Mouse (Mus musculus): ENCODE measurements around the gene Fbxl17.

DNA sequence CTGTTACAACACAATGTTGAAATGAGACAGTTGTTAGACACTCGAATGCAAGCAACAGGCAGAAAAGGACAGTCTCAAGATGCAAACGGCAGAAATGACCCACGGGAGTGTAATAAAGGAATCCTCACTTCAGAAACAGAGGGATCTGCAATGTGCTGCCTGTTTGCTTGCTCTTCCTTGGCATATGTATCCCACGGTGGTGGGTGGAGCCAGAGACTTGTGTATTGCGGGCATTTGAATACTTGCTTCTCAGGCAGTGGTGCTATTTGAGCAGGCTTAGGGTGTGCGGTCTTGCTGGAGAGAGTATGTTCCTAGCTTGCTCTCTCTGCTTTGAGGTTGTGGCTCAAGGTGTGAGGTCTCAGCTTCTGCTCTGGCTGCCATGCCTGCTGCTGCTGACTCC is 228.8 kb downstream of the Fbxl17 start:
- no peak for TF ChIP-seq POLR2A (IDR thresholded peaks at IDR 0.05; ENCODE audit: insufficient read length, low read depth)
- TF ChIP-seq E2F4 (IDR thresholded peaks at IDR 0.05; ENCODE audit: insufficient read depth), result no peak
- TF ChIP-seq POLR2AphosphoS2 (IDR thresholded peaks at IDR 0.05; ENCODE audit: insufficient read length, low read depth), result no peak
- TF ChIP-seq TCF3 (IDR thresholded peaks at IDR 0.05; ENCODE audit: insufficient read length, low read depth), result no peak
- TF ChIP-seq MAX (IDR thresholded peaks at IDR 0.05; ENCODE audit: low read depth), result no peak

All from myocyte (in vitro differentiated cells).